Mouse (Mus musculus) A20 (cell line): ENCODE data around the gene Letmd1.
A peak's percentile ranks its signal among the peaks of the same experiment; 100 is the strongest.
"Not testable (repeated sequence)": the region's sequence is repeated elsewhere in the genome, so short reads cannot be mapped to it uniquely, and the experiment has no call there.

Source experiments
- DNase-seq: peaks from one replicate; pipeline ENCODE4 v3.0.0-alpha.2; 2011; ENCODE audit warnings: low read depth, low spot score

Gene Letmd1

DNA sequence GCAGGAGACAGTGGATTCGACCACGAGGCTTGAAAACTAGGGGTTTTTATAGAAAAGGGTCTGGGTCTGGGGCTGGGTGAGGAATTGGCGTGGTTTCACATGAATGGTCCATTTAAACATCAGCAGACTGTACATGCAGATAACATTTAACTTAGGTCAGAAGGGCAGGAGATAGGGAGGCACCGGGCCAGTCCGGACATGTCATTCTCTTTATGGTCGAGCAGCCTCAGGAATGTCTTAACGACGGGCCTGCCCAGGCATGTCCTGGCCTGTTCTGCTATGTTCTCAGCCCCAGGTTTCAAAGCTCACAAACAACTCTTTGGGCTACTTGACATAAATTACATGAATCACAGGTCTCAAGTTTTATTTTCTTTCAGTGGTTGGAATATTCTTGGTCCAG lies 30.7 kb downstream of the Letmd1 start:
- not testable (repeated sequence) for DNase-seq

DNA sequence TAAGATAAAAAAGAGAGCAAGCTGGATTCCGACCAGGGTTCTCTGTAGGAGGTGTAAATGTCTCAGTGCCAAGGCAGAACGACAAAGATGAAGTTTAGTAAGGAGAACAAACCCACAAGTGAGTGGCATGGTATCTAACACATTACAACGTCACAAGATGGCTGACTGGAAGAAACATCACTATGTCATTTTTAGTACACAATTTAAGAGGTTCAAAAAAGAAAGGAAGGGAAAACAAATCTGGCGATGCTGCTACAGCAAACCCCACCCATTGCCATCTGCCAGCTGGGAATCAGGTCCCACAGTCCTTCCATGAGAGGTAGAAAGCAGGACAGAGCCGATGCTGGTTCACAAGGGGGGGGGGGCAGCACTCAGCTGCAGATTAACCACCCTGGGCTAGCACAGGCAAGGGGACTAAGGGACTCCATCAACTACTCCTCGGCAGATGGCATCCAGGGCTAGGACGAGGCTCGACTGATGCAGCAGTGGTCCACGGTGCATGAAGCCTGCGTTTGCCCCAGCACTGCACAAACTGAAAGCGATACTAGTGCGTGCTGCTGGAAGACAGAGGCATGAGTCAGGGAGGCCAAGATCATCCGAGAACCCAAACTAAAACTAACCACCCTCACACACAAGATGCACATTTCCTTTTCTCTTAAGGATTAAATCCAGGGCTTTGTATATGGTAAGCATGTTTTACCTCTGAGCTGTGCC lies 39.8 kb downstream of the Letmd1 start:
- peak; percentile 81 for DNase-seq

DNA sequence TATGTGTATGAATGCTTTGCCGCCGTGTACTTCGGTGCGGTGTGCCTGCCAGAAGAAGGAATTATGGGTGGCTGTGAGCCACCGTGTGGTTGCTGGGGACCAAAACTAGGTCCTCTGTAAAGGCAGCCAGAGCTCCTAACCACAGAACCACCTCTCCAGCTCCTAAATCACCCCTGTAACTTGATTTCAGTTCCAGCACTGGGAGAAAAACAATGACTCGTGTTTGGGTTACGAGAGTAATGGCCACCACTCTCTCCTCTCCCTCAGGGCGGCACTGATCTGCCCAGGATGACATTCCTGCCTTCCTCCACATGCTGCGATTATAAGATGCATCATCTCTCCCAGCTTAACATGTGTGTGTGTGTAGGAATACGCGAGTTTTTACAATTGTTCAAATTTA lies 41.2 kb downstream of the Letmd1 start:
- no peak for DNase-seq

DNA sequence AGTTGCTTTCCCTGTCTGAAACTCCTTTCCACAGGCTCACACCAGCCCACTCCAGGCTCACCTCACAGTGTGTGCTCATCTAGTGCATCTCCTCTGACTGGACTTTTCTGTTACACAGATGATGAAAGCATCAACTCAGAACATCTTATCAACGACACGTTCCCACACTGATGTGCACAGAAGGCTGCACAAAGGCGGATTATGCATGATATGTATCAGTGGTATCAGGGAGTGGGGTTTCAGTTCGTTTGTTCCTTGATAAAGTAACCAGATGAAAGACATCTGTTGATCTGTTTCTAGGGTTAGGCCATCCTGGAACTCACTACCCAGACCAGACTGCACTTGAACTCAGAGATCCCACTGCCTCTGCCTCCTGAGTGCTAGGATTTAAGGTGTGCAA lies 44.6 kb downstream of the Letmd1 start:
- DNase-seq, result no peak

DNA sequence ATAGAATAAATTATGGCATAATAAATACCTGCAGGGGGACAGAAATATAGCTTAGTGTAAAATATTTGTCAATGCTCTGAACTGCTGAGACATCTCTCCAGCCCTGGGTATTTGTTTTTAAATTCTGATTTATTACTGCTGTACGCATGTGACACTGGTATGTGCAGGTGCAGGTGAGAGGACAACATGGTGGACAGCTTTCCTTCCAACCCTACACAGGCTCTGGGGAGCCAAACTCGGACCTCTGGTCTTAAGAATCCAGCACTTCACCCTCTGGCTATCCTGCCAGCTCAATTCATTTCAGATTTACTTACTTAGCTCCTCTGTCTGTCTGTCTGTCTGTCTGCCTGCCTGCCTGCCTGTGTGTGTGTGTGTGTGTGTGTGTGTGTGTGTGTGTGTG lies 46.3 kb downstream of the Letmd1 start:
- no peak for DNase-seq

DNA sequence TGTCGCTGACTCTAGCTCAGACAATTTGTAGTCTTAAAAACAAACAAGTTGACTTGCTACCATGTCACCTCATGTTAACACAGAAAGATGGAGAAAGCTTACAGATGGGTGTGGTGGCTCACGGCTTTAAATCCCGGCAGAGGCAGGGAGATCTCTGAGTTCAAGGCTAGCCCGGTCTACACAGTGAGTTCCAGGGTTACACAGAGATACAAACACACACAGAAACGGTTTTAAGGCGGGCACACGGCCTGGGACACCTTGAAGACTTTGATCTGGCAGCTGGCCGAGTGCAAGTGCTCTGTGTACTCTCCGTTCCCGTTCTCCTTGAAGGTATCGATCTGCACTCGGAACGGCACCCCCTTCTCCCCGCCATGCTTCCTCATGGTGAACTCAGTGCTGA lies 51.5 kb downstream of the Letmd1 start:
- no peak for DNase-seq

DNA sequence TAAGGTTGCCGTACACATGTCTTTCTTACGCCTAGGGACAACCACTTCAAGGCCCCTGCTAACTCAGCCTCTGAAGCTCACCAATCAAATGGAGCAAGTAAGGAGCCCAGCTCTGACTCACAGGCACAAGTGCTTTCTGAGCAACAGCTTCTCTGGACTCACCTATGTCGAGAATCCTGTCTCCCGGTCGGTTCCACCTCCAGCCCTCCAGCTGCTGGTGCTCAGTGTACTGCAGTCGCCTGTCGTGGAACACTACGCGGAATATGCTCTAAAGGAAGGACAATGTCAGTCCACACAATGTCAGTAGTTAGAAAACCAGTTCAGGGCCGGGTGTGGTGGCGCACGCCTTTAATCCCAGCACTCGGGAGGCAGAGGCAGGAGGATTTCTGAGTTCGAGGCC lies 56.6 kb downstream of the Letmd1 start:
- DNase-seq, result no peak

DNA sequence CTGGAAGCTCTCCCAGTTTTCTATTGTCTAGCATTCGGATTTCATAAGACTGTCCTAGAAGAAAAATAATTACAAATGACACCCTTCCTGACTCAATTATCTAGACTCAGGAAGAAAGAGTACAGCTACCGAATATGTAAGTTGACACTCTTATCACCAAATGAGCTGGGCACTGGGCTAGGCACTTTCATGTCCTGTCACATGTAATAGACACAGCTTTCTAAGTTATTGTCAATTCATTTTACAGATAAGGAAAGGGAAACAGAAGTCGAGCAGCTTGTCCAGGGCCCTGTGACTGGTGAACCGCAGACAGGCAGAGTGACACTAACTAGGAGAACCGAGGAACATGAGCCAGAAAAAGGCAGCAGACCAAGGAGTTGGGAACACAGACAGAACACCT lies 59.1 kb downstream of the Letmd1 start:
- DNase-seq, result no peak
